Mouse (Mus musculus): ENCODE measurements around the gene Gm17349. TPM values are rescaled to one million over a fixed set of nuclear protein-coding genes. Genes with fewer than 3 reads are reported as not detected.

Gm17349 gene
- total RNA-seq, 1 experiment from 2014 or later = not detected

DNA sequence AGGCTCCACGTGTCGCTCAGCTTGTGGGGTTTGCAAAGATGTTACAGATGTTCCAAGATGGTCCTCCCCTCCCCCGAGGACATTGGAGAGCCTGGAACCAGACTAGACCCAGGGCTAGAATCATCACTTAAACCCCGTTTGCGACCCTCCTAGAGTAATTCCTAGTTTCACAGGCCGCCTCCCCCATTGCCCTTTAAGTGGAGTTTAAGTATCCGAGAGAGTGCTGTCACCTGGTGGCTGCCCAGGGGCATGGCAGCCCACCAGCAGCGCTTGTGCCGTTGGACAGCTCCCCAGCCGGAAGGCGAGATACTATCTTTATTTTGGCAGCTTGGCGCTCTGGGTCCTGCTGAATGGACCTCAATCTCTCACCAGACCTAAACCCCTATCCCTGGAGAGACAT is 36.4 kb downstream of the Gm17349 start:
- peak; percentile 44 for ATAC-seq (replicated peaks; ENCODE audit: low read depth, poor library complexity, severe bottlenecking)

DNA sequence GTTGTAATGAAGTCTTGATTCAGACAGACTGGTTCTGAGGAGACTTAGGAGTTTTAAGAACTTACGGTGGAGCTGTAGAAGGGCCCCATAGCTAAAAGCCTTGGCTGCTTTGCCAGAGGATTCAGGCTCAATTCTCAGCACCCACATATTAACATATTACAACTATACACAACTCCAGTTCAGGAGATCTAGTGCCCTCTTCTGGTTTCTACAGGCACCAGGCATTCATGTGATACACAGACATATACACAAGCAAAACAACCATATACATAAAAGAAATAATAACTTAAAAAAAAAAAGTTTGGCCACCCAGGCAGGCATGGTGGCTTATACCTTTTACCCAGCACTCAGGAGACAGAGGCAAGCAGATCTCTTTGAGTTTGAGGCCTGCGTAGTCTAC is 37.7 kb downstream of the Gm17349 start:
- ATAC-seq (replicated peaks; ENCODE audit: low read depth, poor library complexity, severe bottlenecking) = no peak

DNA sequence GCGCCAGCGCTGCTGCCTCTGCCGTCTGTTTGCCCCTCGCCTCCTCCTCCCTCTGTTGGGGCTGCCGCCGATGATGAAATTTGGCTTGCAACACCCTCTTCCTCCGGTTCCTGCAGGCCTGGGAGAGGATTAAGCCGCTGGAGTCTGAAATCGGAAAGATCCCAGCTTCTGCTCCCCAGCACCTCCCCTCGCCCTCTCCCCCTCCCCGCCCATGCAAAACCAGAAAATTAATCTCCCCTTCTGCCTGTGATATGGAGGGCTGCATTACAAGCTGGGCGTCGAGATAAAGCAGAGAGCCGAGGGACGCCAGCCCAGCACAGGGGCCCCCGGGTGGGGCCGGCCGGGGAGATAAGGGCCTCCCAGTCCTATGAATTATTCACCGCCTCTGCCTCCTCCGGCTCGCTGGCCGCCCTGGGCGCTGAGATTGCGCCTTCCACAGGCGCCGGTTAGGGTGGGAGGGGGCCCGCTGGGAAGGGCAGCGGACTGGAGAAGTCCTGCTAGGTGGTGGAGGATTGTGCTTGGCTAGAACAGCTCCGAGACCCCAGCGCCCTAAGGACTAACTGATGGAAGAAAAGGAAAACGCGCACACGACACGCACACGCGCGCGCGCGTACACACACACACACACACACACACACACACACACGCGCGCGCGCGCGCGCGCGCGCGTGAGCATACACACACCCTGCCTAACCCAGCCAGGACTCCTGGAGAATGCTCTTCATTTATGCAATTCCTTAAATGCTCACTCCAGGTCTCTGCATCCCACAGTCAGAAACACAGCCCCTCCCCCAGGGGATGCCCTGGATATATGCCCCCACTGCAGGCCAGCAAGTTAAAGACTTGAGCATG is 40.5 kb downstream of the Gm17349 start:
- ATAC-seq (replicated peaks; ENCODE audit: low read depth, poor library complexity, severe bottlenecking) = peak; percentile 84

- ATAC-seq (replicated peaks; ENCODE audit: low read depth, poor library complexity, severe bottlenecking) = no peak
Measured at GRCm38 (mm10) chr15:99663964-99664599, 41.2 kb downstream of the Gm17349 start.

- no peak for ATAC-seq (replicated peaks; ENCODE audit: low read depth, poor library complexity, severe bottlenecking)
Measured at GRCm38 (mm10) chr15:99662371-99662770, 42.9 kb downstream of the Gm17349 start.

DNA sequence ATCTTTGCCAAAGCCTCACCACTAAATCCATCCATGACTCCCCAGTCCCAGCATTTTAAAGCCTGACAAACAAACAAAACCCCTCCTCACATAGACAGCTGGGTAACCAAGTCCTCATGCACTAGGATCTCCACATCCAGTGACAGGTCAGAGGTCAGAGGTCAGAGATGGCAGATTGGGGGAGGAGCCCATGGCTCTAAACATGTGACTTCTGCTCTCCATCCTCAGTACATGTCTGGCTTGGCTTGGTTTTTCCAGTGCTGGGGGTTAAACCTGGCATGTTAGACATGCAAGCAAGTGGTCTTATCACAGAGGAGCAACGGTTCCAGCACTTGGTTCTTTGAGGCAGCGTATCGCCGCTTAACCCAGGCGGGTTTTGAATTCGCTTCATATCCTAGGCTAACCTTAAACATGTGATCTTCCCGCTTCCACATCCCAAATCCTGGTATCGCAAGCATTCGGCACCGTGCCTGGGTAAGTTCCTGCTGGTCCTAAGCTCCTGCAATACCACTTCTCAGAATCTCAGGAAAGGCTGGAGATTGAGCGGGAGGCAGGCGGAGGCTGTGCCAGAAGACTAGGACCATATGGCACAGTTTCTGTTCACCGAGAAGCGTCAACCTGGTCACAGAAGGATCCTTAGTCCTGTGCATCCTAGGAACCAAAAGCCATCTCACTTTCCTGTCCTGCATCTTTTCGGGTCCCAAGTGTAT is 44.0 kb downstream of the Gm17349 start:
- ATAC-seq (replicated peaks; ENCODE audit: low read depth, poor library complexity, severe bottlenecking) = no peak

GRCm38 (mm10) chr15:99658437-99658836 is 46.9 kb downstream of the Gm17349 start:
- ATAC-seq (replicated peaks; ENCODE audit: low read depth, poor library complexity, severe bottlenecking) = no peak

DNA sequence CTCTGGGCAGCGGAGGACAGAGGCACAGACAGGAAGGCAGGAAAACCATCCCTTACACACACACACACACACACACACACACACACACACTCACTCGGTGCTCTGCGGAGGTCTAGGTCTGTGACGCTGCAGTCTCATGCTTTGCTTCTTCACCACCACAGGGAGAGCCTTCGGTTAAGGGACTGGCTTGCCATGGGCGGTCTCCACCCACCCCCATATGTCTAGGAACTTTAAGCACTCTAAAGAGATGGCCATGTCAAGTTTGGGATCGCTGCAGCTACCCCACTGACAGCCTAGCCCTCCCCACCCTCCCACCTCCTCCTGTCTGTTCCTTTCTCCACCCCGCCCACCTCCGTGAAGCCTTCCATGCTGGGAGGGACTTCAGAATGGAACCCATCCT is 49.3 kb downstream of the Gm17349 start:
- ATAC-seq (replicated peaks; ENCODE audit: low read depth, poor library complexity, severe bottlenecking) = no peak

- no peak for ATAC-seq (replicated peaks; ENCODE audit: low read depth, poor library complexity, severe bottlenecking)
Measured at GRCm38 (mm10) chr15:99653876-99654275, 51.4 kb downstream of the Gm17349 start.

DNA sequence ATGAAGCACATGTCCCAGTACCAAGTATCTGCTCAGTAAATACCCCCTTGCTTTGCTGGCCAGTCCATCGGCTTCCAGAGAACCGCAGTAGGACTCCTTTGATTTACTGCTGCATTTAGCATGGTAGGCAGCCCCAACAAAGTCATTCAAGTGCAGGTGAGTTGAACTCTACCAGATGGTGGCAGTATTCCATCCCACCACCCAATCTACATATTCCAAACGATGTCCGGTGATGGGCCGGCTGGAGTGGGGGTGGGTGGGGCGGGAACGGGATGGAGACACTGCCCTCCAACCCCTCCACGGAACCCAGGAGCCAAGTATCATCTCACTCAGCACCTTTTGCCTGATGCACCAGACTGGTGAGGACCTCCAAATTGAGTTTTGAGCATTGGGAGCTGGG is 52.0 kb downstream of the Gm17349 start:
- ATAC-seq (replicated peaks; ENCODE audit: low read depth, poor library complexity, severe bottlenecking) = no peak

Other genes starting within 250 kb of the Gm17349 start
- 0.78 and 6.7 TPM in 2 replicates for gene Nckap5l, start 247.7 kb downstream of the Gm17349 start, total RNA-seq (2017)
- 4.9 and 5.4 TPM in 2 replicates for gene Bcdin3d, start 230.8 kb downstream of the Gm17349 start, total RNA-seq (2017)
- gene Faim2, start 177.3 kb downstream of the Gm17349 start, total RNA-seq (2017) = not detected in 2 replicates
- not detected in 2 replicates for gene Aqp2, start 126.4 kb downstream of the Gm17349 start, total RNA-seq (2017)
- not detected in 2 replicates for gene Aqp5, start 114.7 kb downstream of the Gm17349 start, total RNA-seq (2017)
- gene Aqp6, start 104.1 kb downstream of the Gm17349 start, total RNA-seq (2017) = not detected in 2 replicates
- gene Racgap1, start 53.8 kb downstream of the Gm17349 start, total RNA-seq (2017) = 60.6 and 78.1 TPM in 2 replicates
- not detected in 2 replicates for gene Asic1, start 35.1 kb downstream of the Gm17349 start, total RNA-seq (2017)
- 27.9 and 34.0 TPM in 2 replicates for gene Smarcd1, start 3.4 kb downstream of the Gm17349 start, total RNA-seq (2017)
- gene Gpd1, start 12.0 kb upstream of the Gm17349 start, total RNA-seq (2017) = 0.46 and 0.82 TPM in 2 replicates
- 31.2 and 49.0 TPM in 2 replicates for gene Cox14, start 20.1 kb upstream of the Gm17349 start, total RNA-seq (2017)
- gene Cers5, start 67.4 kb upstream of the Gm17349 start, total RNA-seq (2017) = 24.0 and 33.2 TPM in 2 replicates
- gene Lima1, start 170.0 kb upstream of the Gm17349 start, total RNA-seq (2017) = 1.5 and 2.2 TPM in 2 replicates

Data from common myeloid progenitor, adult 5-6 weeks (primary cell).